Comparison of ENCODE assay signal across 8 mouse cellular contexts in genomic region chr1:172512962-172513361, GRCm38 (mm10). TPM values are rescaled to one million over a fixed set of nuclear protein-coding genes. Genes with fewer than 3 reads are reported as not detected.
DNase-seq lines count a peak whose midpoint lies in the region; ATAC-seq lines count a peak whose summit lies in the region.

No protein-coding gene starts in this region.

- H3K27me3 ChIP-seq in intestine, embryonic 15.5 days (replicated peaks), result no peaks in the 10 kb centered on the region
- H3K27me3 ChIP-seq in liver, embryonic 16.5 days (ENCODE audit: control insufficient read depth, insufficient read depth, low read depth, low read length), result no peaks in the 10 kb centered on the region

- peak overlapping the region; percentile 44; the same call in 1 of the 2 replicates for H3K27ac ChIP-seq in intestine, embryonic 15.5 days
- H3K27ac ChIP-seq in liver, embryonic 16.5 days (ENCODE audit: low read length), result peak overlapping the region; percentile 42

- no peak for ATAC-seq in intestine, embryonic 15.5 days
- ATAC-seq in liver, embryonic 16.5 days (ENCODE audit: low read depth), result peak; percentile 30

- no peak overlapping the region for H3K4me3 ChIP-seq in intestine, embryonic 15.5 days (replicated peaks)
- no peak overlapping the region for H3K4me3 ChIP-seq in liver, embryonic 16.5 days (ENCODE audit: low read depth, low read length)

- 33% methylated on average over 13 of the region's 13 CpGs for WGBS in intestine, embryonic 15.5 days
- WGBS in liver, embryonic 16.5 days (ENCODE audit: insufficient replicate concordance), result 5% methylated on average over 13 of the region's 13 CpGs

- no peak overlapping the region for H3K9ac ChIP-seq in intestine, embryonic 15.5 days
- H3K9ac ChIP-seq in liver, embryonic 16.5 days (ENCODE audit: low read depth, low read length), result no peak overlapping the region

- H3K4me2 ChIP-seq in intestine, embryonic 15.5 days (replicated peaks), result peak overlapping the region; percentile 34
- peak overlapping the region; percentile 48 for H3K4me2 ChIP-seq in liver, embryonic 16.5 days (ENCODE audit: low read depth, low read length)

- peak; percentile 80 to 82 for DNase-seq in B cell, adult 2 months
- peak; percentile 47 to 56 for DNase-seq in adrenal gland, adult 18-20 months (ENCODE audit: low spot score in 2 of 2)
- DNase-seq in heart, adult 11 months, result peak; percentile 99
- peak; percentile 43 for DNase-seq in neural tube, embryonic 10.5 days (ENCODE audit: extremely low spot score, low spot score)
- peak; percentile 51 for DNase-seq in yolk sac, embryonic 10.5 days (ENCODE audit: low spot score)
- no peak for DNase-seq in right cerebral cortex, adult 18-20 months

- no peaks in the 10 kb centered on the region for H3K36me3 ChIP-seq in intestine, embryonic 15.5 days
- no peaks in the 10 kb centered on the region for H3K36me3 ChIP-seq in liver, embryonic 16.5 days (ENCODE audit: control insufficient read depth, insufficient read depth)

- no peaks in the 10 kb centered on the region for H3K9me3 ChIP-seq in intestine, embryonic 15.5 days
- H3K9me3 ChIP-seq in liver, embryonic 16.5 days (replicated peaks; ENCODE audit: control insufficient read depth, low read length), result no peaks in the 10 kb centered on the region

- peaks cover 29% of the 10 kb centered on the region for H3K4me1 ChIP-seq in intestine, embryonic 15.5 days (replicated peaks)
- peaks cover 9% of the 10 kb centered on the region for H3K4me1 ChIP-seq in liver, embryonic 16.5 days (ENCODE audit: control insufficient read depth, low read depth, low read length)

RNA-seq across cellular contexts. Expression of gene Cfap45, which starts 7.6 kb away (rescaled TPM):
- under 1 TPM; 0.35 to 0.40 TPM for total RNA-seq in adrenal gland, adult 18-20 months (2021)
- 1.1 and 1.2 TPM in 2 replicates for polyA plus RNA-seq in intestine, embryonic 15.5 days (2015; fragmentation: Nextera tagmentation; extraction: Ambion mirVana)
- 0.21 and 0.40 TPM in 2 replicates for polyA plus RNA-seq in liver, embryonic 16.5 days (2015; fragmentation: Nextera tagmentation; extraction: Ambion mirVana)

RNA-seq across cellular contexts. Expression of gene Tagln2, which starts 13.1 kb away (rescaled TPM):
- 10 to 100 TPM; 64.7 to 65.1 TPM for total RNA-seq in adrenal gland, adult 18-20 months (2021)
- 388 and 395 TPM in 2 replicates for polyA plus RNA-seq in intestine, embryonic 15.5 days (2015; fragmentation: Nextera tagmentation; extraction: Ambion mirVana)
- 112 and 113 TPM in 2 replicates for polyA plus RNA-seq in liver, embryonic 16.5 days (2015; fragmentation: Nextera tagmentation; extraction: Ambion mirVana)

RNA-seq across cellular contexts. Expression of gene Igsf9, which starts 31.4 kb away (rescaled TPM):
- 1 to 10 TPM; 1.1 to 3.2 TPM for total RNA-seq in adrenal gland, adult 18-20 months (2021)
- polyA plus RNA-seq in intestine, embryonic 15.5 days (2015; fragmentation: Nextera tagmentation; extraction: Ambion mirVana), result 68.7 and 77.8 TPM in 2 replicates
- polyA plus RNA-seq in liver, embryonic 16.5 days (2015; fragmentation: Nextera tagmentation; extraction: Ambion mirVana), result 0.81 and 2.5 TPM in 2 replicates

RNA-seq across cellular contexts. Expression of gene Slamf9, which starts 37.8 kb away (rescaled TPM):
- 1 to 10 TPM; 3.4 to 5.0 TPM for total RNA-seq in adrenal gland, adult 18-20 months (2021)
- 2.2 and 2.5 TPM in 2 replicates for polyA plus RNA-seq in intestine, embryonic 15.5 days (2015; fragmentation: Nextera tagmentation; extraction: Ambion mirVana)
- 1.0 and 1.1 TPM in 2 replicates for polyA plus RNA-seq in liver, embryonic 16.5 days (2015; fragmentation: Nextera tagmentation; extraction: Ambion mirVana)

RNA-seq across cellular contexts. Expression of gene Vsig8, which starts 42.8 kb away (rescaled TPM):
- under 1 TPM in 1 of 2 experiments, not detected in 1; 0.40 TPM for total RNA-seq in adrenal gland, adult 18-20 months (2021)
- 0.28 and 0.43 TPM in 2 replicates for polyA plus RNA-seq in intestine, embryonic 15.5 days (2015; fragmentation: Nextera tagmentation; extraction: Ambion mirVana)
- polyA plus RNA-seq in liver, embryonic 16.5 days (2015; fragmentation: Nextera tagmentation; extraction: Ambion mirVana), result 0.05 TPM in 1 of 2 replicates, not detected in the other

Comparison
In these comparisons a context has a peak if more than half of its experiments do, and no peak if none do; other contexts are left out.
1. RNA of gene Igsf9, which starts 31.4 kb away (polyA plus RNA-seq): 68.7 to 77.8 TPM in intestine, embryonic 15.5 days; 0.81 to 2.5 TPM in liver, embryonic 16.5 days; every median in the first group is over 10 times any median in the second.